Mouse (Mus musculus) kidney, embryonic 15.5 days (tissue): Measurements from ENCODE around the gene Cdc37l1. TPM values are rescaled to one million over a fixed set of nuclear protein-coding genes. Genes with fewer than 3 reads are reported as not detected.
A peak's percentile ranks its signal among the peaks of the same experiment; 100 is the strongest.

Experiments
- ATAC-seq: fragments of 200-750 bp; cut with Nextera tagmentation; replicated peaks from 2 replicates; pipeline ENCODE4 v1.8.0; 2017; ENCODE audit warnings: moderate TSS enrichment; ENCODE audit not compliant: low FRiP score
- H3K27ac ChIP-seq: fragments of 300-500 bp; sonication (generic); 2 replicates; pipeline ENCODE4 v1.5.1; 2015; ENCODE audit warnings: mild to moderate bottlenecking, inconsistent platforms
- H3K27me3 ChIP-seq: fragments of 300-500 bp; sonication (generic); 2 replicates; pipeline ENCODE4 v1.6.1; 2015; ENCODE audit warnings: inconsistent platforms
- H3K36me3 ChIP-seq: fragments of 300-500 bp; sonication (generic); 2 replicates; pipeline ENCODE4 v1.6.1; 2015; ENCODE audit warnings: inconsistent platforms
- H3K4me1 ChIP-seq: fragments of 300-500 bp; sonication (generic); 2 replicates; pipeline ENCODE4 v1.6.1; 2015; ENCODE audit warnings: inconsistent platforms
- H3K4me2 ChIP-seq: fragments of 300-500 bp; sonication (generic); 2 replicates; pipeline ENCODE4 v1.6.1; 2015; ENCODE audit warnings: moderate library complexity, mild to moderate bottlenecking, inconsistent platforms
- H3K4me3 ChIP-seq: fragments of 300-500 bp; sonication (generic); replicated peaks from 2 replicates; pipeline ENCODE4 v1.5.1; 2015; ENCODE audit warnings: mild to moderate bottlenecking, inconsistent platforms
- H3K9ac ChIP-seq: fragments of 300-500 bp; sonication (generic); 2 replicates; pipeline ENCODE4 v1.6.1; 2015; ENCODE audit warnings: mild to moderate bottlenecking, inconsistent platforms
- H3K9me3 ChIP-seq: fragments of 300-500 bp; sonication (generic); replicated peaks from 2 replicates; pipeline ENCODE4 v1.6.1; 2016; ENCODE audit warnings: inconsistent platforms
- WGBS: fragments of 180-500 bp; shearing (Covaris S2); methylation state at CpG from one replicate; pipeline ENCODE4 v1.1.7; 2015; ENCODE audit warnings: mixed read lengths; 5-methylcytosine and 5-hydroxymethylcytosine counted together
- polyA plus RNA-seq: library from polyadenylated mRNA; unstranded; fragments of >200 nt; fragmentation: Nextera tagmentation; extraction: Ambion mirVana; gene quantifications from 2 replicates; pipeline ENCODE4 v1.2.1, GENCODE M21; 2015

Gene Cdc37l1
- polyA plus RNA-seq, 1 experiment from 2014 or later = 36.5 TPM

GRCm38 (mm10) chr19:29009046-29009445 lies 18.9 kb downstream of the Cdc37l1 start:
- Histone ChIP-seq H3K27ac (no peak overlapping the region), H3K9ac (no peak overlapping the region), H3K9me3 (no peaks in the 10 kb centered on the region), H3K4me2 (no peak overlapping the region), H3K4me1 (no peaks in the 10 kb centered on the region), H3K27me3 (no peaks in the 10 kb centered on the region), H3K36me3 (peaks cover 71% of the 10 kb centered on the region), H3K4me3 (no peak overlapping the region)
- ATAC-seq = no peak
- WGBS = 92% methylated on average over 11 of the region's 11 CpGs

- no peak for ATAC-seq
- WGBS = 94% methylated on average over 12 of the region's 12 CpGs
These were observed 21.3 kb downstream of the Cdc37l1 start for GRCm38 (mm10) chr19:29011355-29011990.

GRCm38 (mm10) chr19:29014466-29015055 lies 24.4 kb downstream of the Cdc37l1 start:
- Histone ChIP-seq H3K36me3 (peaks cover 56% of the 10 kb centered on the region), H3K9ac (no peak overlapping the region), H3K4me1 (no peaks in the 10 kb centered on the region), H3K4me2 (no peak overlapping the region), H3K27me3 (no peaks in the 10 kb centered on the region), H3K9me3 (no peaks in the 10 kb centered on the region), H3K4me3 (no peak overlapping the region), H3K27ac (no peak overlapping the region)
- ATAC-seq = no peak; the same call in 1 of the 2 replicates
- WGBS = 62% methylated on average over 5 of the region's 5 CpGs

More at GRCm38 (mm10) chr19:29011355-29011990, 21.3 kb downstream of the Cdc37l1 start:
- no peaks in the 10 kb centered on the region for H3K27me3 ChIP-seq
- H3K4me3 ChIP-seq = no peak overlapping the region
- no peaks in the 10 kb centered on the region for H3K9me3 ChIP-seq
- H3K27ac ChIP-seq = no peak overlapping the region
- H3K36me3 ChIP-seq = peaks cover 65% of the 10 kb centered on the region
- H3K4me2 ChIP-seq = no peak overlapping the region
- H3K9ac ChIP-seq = no peak overlapping the region
- H3K4me1 ChIP-seq = no peaks in the 10 kb centered on the region

GRCm38 (mm10) chr19:29015410-29016203 lies 25.5 kb downstream of the Cdc37l1 start:
- H3K36me3 ChIP-seq = peaks cover 62% of the 10 kb centered on the region
- H3K9me3 ChIP-seq = no peaks in the 10 kb centered on the region
- ATAC-seq = no peak
- H3K4me1 ChIP-seq = no peaks in the 10 kb centered on the region
- no peak overlapping the region for H3K4me3 ChIP-seq
- no peak overlapping the region for H3K4me2 ChIP-seq
- no peak overlapping the region for H3K9ac ChIP-seq
- H3K27me3 ChIP-seq = no peaks in the 10 kb centered on the region
- peak overlapping the region; percentile 70 for H3K27ac ChIP-seq
- 64% methylated on average over 8 of the region's 8 CpGs for WGBS

GRCm38 (mm10) chr19:29016204-29016765 lies 26.1 kb downstream of the Cdc37l1 start:
- no peaks in the 10 kb centered on the region for H3K9me3 ChIP-seq
- no peak overlapping the region for H3K9ac ChIP-seq
- no peak for ATAC-seq
- H3K4me3 ChIP-seq = no peak overlapping the region
- H3K4me2 ChIP-seq = no peak overlapping the region
- peaks cover 62% of the 10 kb centered on the region for H3K36me3 ChIP-seq
- H3K4me1 ChIP-seq = no peaks in the 10 kb centered on the region
- peak overlapping the region; percentile 70; the same call in 1 of the 2 replicates for H3K27ac ChIP-seq
- H3K27me3 ChIP-seq = no peaks in the 10 kb centered on the region
- 53% methylated on average over 5 of the region's 5 CpGs for WGBS

GRCm38 (mm10) chr19:29016786-29017185 lies 26.6 kb downstream of the Cdc37l1 start:
- peaks cover 62% of the 10 kb centered on the region for H3K36me3 ChIP-seq
- H3K27ac ChIP-seq = peak overlapping the region; percentile 71
- no peaks in the 10 kb centered on the region for H3K9me3 ChIP-seq
- no peaks in the 10 kb centered on the region for H3K27me3 ChIP-seq
- H3K4me1 ChIP-seq = no peaks in the 10 kb centered on the region
- H3K4me2 ChIP-seq = no peak overlapping the region
- no peak overlapping the region for H3K4me3 ChIP-seq
- no peak overlapping the region for H3K9ac ChIP-seq
- no peak for ATAC-seq
- 48% methylated on average over 5 of the region's 5 CpGs for WGBS

GRCm38 (mm10) chr19:29019647-29020046 lies 29.5 kb downstream of the Cdc37l1 start:
- Histone ChIP-seq H3K27ac (no peak overlapping the region), H3K4me1 (no peaks in the 10 kb centered on the region), H3K9me3 (no peaks in the 10 kb centered on the region), H3K4me2 (no peak overlapping the region), H3K4me3 (no peak overlapping the region), H3K36me3 (peaks cover 75% of the 10 kb centered on the region), H3K27me3 (no peaks in the 10 kb centered on the region), H3K9ac (no peak overlapping the region)
- WGBS = 95% methylated on average over 3 of the region's 3 CpGs
- ATAC-seq = no peak

- Histone ChIP-seq H3K9ac (no peak overlapping the region), H3K36me3 (peaks cover 93% of the 10 kb centered on the region), H3K4me3 (no peak overlapping the region), H3K4me1 (no peaks in the 10 kb centered on the region), H3K27me3 (no peaks in the 10 kb centered on the region), H3K4me2 (no peak overlapping the region), H3K9me3 (no peaks in the 10 kb centered on the region), H3K27ac (no peak overlapping the region)
- 87% methylated on average over 7 of the region's 7 CpGs for WGBS
- no peak for ATAC-seq
These were observed 31.7 kb downstream of the Cdc37l1 start for GRCm38 (mm10) chr19:29021754-29022345.

- Histone ChIP-seq H3K4me2 (no peak overlapping the region), H3K9ac (no peak overlapping the region), H3K4me1 (no peaks in the 10 kb centered on the region), H3K27me3 (no peaks in the 10 kb centered on the region), H3K36me3 (peaks cover 80% of the 10 kb centered on the region), H3K27ac (no peak overlapping the region), H3K4me3 (no peak overlapping the region), H3K9me3 (no peaks in the 10 kb centered on the region)
- no peak for ATAC-seq
- 79% methylated on average over 11 of the region's 11 CpGs for WGBS
These were observed 34.3 kb downstream of the Cdc37l1 start for GRCm38 (mm10) chr19:29024391-29024947.

GRCm38 (mm10) chr19:29031788-29032187 lies 41.6 kb downstream of the Cdc37l1 start:
- no peaks in the 10 kb centered on the region for H3K27me3 ChIP-seq
- ATAC-seq = no peak
- no peak overlapping the region for H3K27ac ChIP-seq
- no peak overlapping the region for H3K9ac ChIP-seq
- no peaks in the 10 kb centered on the region for H3K4me1 ChIP-seq
- peaks cover 65% of the 10 kb centered on the region for H3K36me3 ChIP-seq
- H3K4me3 ChIP-seq = no peak overlapping the region
- no peak overlapping the region for H3K4me2 ChIP-seq
- 85% methylated on average over 3 of the region's 3 CpGs for WGBS
- H3K9me3 ChIP-seq = no peaks in the 10 kb centered on the region

GRCm38 (mm10) chr19:29032662-29033061 lies 42.5 kb downstream of the Cdc37l1 start:
- Histone ChIP-seq H3K4me3 (no peak overlapping the region), H3K36me3 (peaks cover 67% of the 10 kb centered on the region), H3K4me1 (no peaks in the 10 kb centered on the region), H3K27me3 (no peaks in the 10 kb centered on the region), H3K4me2 (no peak overlapping the region), H3K27ac (no peak overlapping the region), H3K9ac (no peak overlapping the region), H3K9me3 (no peaks in the 10 kb centered on the region)
- no peak for ATAC-seq
